Mouse (Mus musculus) neural tube, embryonic 13.5 days (tissue): ENCODE results near the gene Gm11060. TPM values are rescaled to one million over a fixed set of nuclear protein-coding genes. Genes with fewer than 3 reads are reported as not detected.
A peak's percentile ranks its signal among the peaks of the same experiment; 100 is the strongest.

Experiments
- ATAC-seq: fragments of 200-750 bp; cut with Nextera tagmentation; 2 replicates; pipeline ENCODE4 v1.8.0; 2017; ENCODE audit warnings: low read depth, mild to moderate bottlenecking, moderate TSS enrichment, moderate library complexity
- H3K27ac ChIP-seq: fragments of 300-500 bp; sonication (generic); replicated peaks from 2 replicates; pipeline ENCODE4 v1.5.1; 2015; ENCODE audit warnings: moderate library complexity, mild to moderate bottlenecking, inconsistent platforms
- H3K27me3 ChIP-seq: fragments of 300-500 bp; sonication (generic); 2 replicates; pipeline ENCODE4 v1.6.1; 2015; ENCODE audit warnings: mild to moderate bottlenecking, inconsistent platforms
- H3K36me3 ChIP-seq: fragments of 300-500 bp; sonication (generic); 2 replicates; pipeline ENCODE4 v1.6.1; 2015; ENCODE audit warnings: mild to moderate bottlenecking, inconsistent platforms
- H3K4me1 ChIP-seq: fragments of 300-500 bp; sonication (generic); replicated peaks from 2 replicates; pipeline ENCODE4 v1.6.1; 2015; ENCODE audit warnings: inconsistent platforms
- H3K4me2 ChIP-seq: fragments of 300-500 bp; sonication (generic); 2 replicates; pipeline ENCODE4 v1.6.1; 2015; ENCODE audit warnings: inconsistent platforms, mild to moderate bottlenecking, moderate library complexity
- H3K4me3 ChIP-seq: fragments of 300-500 bp; sonication (generic); 2 replicates; pipeline ENCODE4 v1.5.1; 2015; ENCODE audit warnings: mild to moderate bottlenecking, inconsistent platforms
- H3K9ac ChIP-seq: fragments of 300-500 bp; sonication (generic); 2 replicates; pipeline ENCODE4 v1.6.1; 2015; ENCODE audit warnings: moderate library complexity, mild to moderate bottlenecking, inconsistent platforms
- H3K9me3 ChIP-seq: fragments of 300-500 bp; sonication (generic); 2 replicates; pipeline ENCODE4 v1.6.1; 2016; ENCODE audit warnings: inconsistent platforms
- WGBS: fragments of 180-500 bp; shearing (Covaris S2); methylation state at CpG from one replicate; pipeline ENCODE4 v1.1.7; 2015; 5-methylcytosine and 5-hydroxymethylcytosine counted together
- polyA plus RNA-seq: library from polyadenylated mRNA; unstranded; fragments of >200 nt; fragmentation: Nextera tagmentation; extraction: Ambion mirVana; gene quantifications from 2 replicates; pipeline ENCODE4 v1.2.1, GENCODE M21; 2015

The Gm11060 gene
- polyA plus RNA-seq, 1 experiment from 2014 or later, result not detected

DNA sequence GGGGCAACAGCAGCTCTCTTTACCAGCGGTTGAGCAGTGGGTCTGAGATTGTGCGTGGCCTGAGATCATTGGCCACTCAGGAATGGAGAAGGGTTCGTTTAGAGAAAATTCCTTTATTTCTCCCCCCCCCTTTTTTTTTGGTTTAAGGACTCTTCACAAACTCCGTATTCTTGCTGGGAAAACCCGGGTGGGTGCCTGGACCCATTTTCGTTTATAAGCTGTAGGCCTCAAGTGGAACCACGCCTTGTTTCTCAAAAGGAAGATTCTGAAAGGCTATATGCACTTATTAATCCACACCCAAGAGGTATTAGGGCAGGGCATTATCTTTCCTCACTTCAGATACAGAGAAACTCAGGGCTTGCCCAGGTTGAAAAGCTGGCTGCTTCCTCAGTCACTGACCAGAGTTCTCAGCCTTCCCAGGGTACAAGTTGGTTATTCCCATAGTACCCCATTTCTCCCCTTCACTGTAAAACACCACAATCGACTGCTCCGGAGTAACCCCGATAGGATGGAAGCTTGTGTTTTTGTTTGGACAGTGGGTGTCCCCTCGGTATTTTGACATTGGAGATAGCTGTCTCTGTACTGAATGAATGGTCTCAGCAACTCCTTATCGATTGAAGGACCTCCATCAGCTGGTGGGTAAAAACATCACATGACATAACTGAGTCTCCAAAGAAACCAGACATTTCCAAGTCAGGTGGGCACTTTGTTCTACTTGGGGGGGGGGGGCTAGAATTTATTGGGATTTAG is 39.4 kb downstream of the Gm11060 start:
- no peak overlapping the region for H3K4me3 ChIP-seq
- H3K9ac ChIP-seq, result no peak overlapping the region
- no peak overlapping the region for H3K4me2 ChIP-seq
- H3K27ac ChIP-seq, result no peak overlapping the region
- H3K9me3 ChIP-seq, result no peaks in the 10 kb centered on the region
- H3K36me3 ChIP-seq, result no peaks in the 10 kb centered on the region
- H3K27me3 ChIP-seq, result peaks cover 100% of the 10 kb centered on the region
- WGBS, result 4% methylated on average over 12 of the region's 12 CpGs
- no peak for ATAC-seq
- peaks cover 22% of the 10 kb centered on the region for H3K4me1 ChIP-seq

DNA sequence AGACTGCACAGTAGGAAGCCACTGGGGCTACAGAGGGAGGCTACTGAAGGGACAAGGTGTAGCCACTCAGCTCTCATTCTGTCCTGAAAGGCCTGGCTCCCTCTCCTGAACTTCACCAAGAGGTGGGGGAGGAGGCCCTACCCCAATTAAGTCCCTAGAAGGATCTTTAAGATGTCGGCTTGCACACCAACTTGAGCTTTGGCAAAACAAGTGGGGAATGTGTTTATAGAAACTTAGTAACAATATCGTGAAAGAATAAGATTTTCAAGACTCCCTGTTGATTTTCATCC is 39.9 kb downstream of the Gm11060 start:
- Histone ChIP-seq H3K4me1 (peaks cover 17% of the 10 kb centered on the region), H3K9ac (no peak overlapping the region), H3K4me3 (no peak overlapping the region), H3K27me3 (peaks cover 100% of the 10 kb centered on the region), H3K9me3 (no peaks in the 10 kb centered on the region), H3K27ac (no peak overlapping the region), H3K36me3 (no peaks in the 10 kb centered on the region), H3K4me2 (no peak overlapping the region)
- WGBS, result 4% methylated on average over 2 of the region's 2 CpGs
- ATAC-seq, result no peak

DNA sequence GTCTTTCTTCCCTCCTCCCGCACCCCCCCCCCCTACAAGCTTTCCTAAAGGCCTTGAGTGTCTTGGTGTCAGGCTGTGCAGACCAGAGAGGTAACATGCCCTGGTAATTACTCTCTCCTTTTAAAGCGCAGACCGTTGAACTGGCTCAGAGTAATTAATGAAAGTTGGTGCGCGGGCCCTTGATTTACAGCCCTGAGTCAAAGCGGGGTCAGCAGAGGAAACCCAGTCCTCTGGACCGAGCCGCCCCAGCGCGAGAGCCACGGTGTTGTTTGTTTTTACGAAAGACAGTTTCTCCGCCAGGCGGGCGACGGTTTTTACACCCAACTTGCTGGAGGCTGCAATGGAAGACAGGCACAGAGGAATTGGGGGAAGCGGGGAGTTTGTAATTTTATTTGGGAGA is 40.5 kb downstream of the Gm11060 start:
- no peak overlapping the region for H3K4me2 ChIP-seq
- 0 out of 2 replicates have a peak, but pooled peaks have one; percentile 10 for ATAC-seq

DNA sequence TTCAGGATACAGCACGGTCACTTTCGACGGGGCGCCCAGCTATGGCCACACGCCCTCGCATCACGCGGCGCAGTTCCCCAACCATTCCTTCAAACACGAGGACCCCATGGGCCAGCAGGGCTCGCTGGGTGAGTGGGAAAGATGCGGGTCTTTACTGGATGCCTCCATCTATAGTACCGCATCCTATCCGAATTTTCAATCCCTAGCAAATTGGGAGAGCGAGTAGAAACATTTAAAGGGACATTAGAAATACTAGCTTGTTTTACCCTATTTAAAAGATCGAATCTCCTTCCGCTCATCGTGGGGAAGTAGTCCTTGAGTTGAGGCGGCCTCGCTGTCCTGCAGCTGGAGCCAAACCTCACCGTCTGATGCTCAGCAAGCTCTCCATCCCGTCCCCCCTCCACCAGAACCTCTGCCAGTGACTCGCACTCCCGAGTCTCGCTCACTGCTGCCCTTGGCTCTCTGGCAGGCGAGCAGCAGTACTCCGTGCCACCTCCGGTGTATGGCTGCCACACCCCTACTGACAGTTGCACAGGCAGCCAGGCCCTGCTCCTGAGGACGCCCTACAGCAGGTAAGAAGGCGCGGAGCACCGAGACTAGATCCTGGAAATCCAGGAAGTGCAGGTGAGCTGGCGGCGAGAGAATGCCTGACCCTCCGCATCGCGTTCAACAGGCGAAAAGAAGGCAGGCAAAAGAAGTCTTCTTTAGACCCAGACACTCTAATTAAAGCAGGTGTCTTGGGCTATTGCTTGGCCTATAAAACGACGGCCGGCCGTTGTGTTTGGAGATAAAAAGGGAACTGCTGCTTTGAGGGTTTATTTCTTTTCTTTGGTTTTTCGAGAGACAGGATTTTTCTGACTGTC is 41.3 kb downstream of the Gm11060 start:
- Histone ChIP-seq H3K4me3 (no peak overlapping the region), H3K9ac (no peak overlapping the region), H3K4me2 (no peak overlapping the region), H3K9me3 (no peaks in the 10 kb centered on the region), H3K27ac (no peak overlapping the region), H3K36me3 (no peaks in the 10 kb centered on the region), H3K4me1 (peaks cover 9% of the 10 kb centered on the region), H3K27me3 (peaks cover 100% of the 10 kb centered on the region)
- WGBS, result 1% methylated on average over 43 of the region's 43 CpGs
- no peak for ATAC-seq

More for the DNA sequence above, 40.5 kb downstream of the Gm11060 start:
- Histone ChIP-seq H3K36me3 (no peaks in the 10 kb centered on the region), H3K4me1 (peaks cover 11% of the 10 kb centered on the region), H3K4me3 (no peak overlapping the region), H3K9me3 (no peaks in the 10 kb centered on the region), H3K27ac (no peak overlapping the region), H3K27me3 (peaks cover 100% of the 10 kb centered on the region), H3K9ac (no peak overlapping the region)
- WGBS, result under 1% methylated on average over 17 of the region's 17 CpGs

DNA sequence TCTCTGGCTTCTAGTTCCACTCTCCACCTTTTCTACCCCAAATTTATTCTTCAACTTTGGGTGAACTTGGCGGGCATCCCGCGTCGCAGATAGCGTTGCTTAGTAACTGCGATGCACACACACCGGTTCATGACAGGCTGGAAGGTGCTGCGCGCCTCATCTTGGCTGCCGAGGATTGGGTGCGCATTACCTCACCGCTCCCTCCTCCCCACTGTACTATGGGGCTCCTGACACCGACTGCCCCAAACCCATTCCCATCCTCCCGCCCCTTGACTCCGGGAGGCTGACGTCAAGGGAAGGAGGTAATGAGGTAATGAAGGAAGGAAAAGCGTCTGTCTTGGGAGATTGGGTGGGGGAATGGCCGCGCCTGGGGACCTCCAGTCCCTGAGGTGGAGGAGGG is 42.5 kb downstream of the Gm11060 start:
- no peak overlapping the region for H3K27ac ChIP-seq
- H3K9ac ChIP-seq, result no peak overlapping the region
- H3K4me2 ChIP-seq, result no peak overlapping the region
- peaks cover 9% of the 10 kb centered on the region for H3K4me1 ChIP-seq
- H3K36me3 ChIP-seq, result no peaks in the 10 kb centered on the region
- under 1% methylated on average over 19 of the region's 19 CpGs for WGBS
- H3K27me3 ChIP-seq, result peaks cover 100% of the 10 kb centered on the region
- no peak for ATAC-seq
- no peaks in the 10 kb centered on the region for H3K9me3 ChIP-seq
- H3K4me3 ChIP-seq, result no peak overlapping the region

DNA sequence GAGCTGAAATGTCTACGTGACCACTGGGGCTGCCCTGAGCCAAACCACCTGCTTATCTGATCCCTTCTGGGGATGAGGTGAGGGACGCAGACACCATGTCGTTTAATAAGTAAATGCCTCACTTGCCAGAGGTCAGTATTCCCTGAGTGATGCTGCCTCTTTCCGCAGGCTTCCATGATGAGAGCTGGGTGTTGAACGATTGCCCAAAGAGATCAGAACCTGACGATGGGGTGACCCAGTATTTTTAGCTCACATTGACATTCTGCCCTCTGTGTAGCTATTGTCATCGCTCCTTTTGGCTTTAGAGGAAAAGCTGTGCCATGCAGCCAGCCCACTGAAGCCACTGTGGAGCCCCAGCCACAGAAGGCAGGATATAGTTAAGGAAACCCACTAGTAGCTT is 47.7 kb downstream of the Gm11060 start:
- peaks cover 76% of the 10 kb centered on the region for H3K27me3 ChIP-seq
- no peaks in the 10 kb centered on the region for H3K36me3 ChIP-seq
- ATAC-seq, result no peak
- no peaks in the 10 kb centered on the region for H3K9me3 ChIP-seq
- whole genome bisulfite sequencing, result 83% methylated on average over 7 of the region's 7 CpGs
- H3K9ac ChIP-seq, result no peak overlapping the region
- 0 out of 2 replicates have a peak, but pooled peaks cover under 1% of the 10 kb centered on the region for H3K4me1 ChIP-seq
- H3K4me3 ChIP-seq, result no peak overlapping the region
- no peak overlapping the region for H3K4me2 ChIP-seq
- no peak overlapping the region for H3K27ac ChIP-seq

DNA sequence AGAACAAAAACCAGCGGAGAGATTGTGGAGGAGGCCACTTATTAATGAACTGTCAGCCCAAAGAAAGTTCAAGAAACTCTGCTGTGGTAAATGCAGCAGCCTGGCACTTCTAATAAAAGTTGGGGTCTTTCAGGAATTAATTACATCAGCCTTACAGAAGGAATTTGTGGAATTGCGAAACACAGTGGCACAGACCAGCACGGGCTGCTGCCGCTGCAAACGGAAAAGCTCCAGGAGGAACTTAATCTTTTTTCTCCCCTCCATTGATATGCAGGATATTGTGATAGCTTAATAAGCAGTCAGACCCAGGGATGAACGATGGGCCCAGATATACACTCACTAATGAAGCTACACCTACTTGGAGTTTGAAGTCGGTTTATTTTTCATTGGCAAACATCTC is 49.6 kb downstream of the Gm11060 start:
- WGBS, result 73% methylated on average over 7 of the region's 7 CpGs
- no peaks in the 10 kb centered on the region for H3K4me1 ChIP-seq
- H3K4me2 ChIP-seq, result no peak overlapping the region
- H3K9me3 ChIP-seq, result no peaks in the 10 kb centered on the region
- no peaks in the 10 kb centered on the region for H3K36me3 ChIP-seq
- H3K27ac ChIP-seq, result no peak overlapping the region
- H3K27me3 ChIP-seq, result peaks cover 57% of the 10 kb centered on the region
- no peak for ATAC-seq
- no peak overlapping the region for H3K4me3 ChIP-seq
- no peak overlapping the region for H3K9ac ChIP-seq

Other genes with a start within 250 kb of the Gm11060 start
- 0.36 and 0.45 TPM in 2 replicates for gene Prrg4, start 242.1 kb upstream of the Gm11060 start, polyA plus RNA-seq
- 3.6 and 7.8 TPM in 2 replicates for gene Ccdc73, start 224.2 kb upstream of the Gm11060 start, polyA plus RNA-seq
- gene Eif3m, start 74.9 kb upstream of the Gm11060 start, polyA plus RNA-seq, result 207 and 223 TPM in 2 replicates
- 2.5 and 4.0 TPM in 2 replicates for gene Wt1, start 34.5 kb downstream of the Gm11060 start, polyA plus RNA-seq
- gene Them7, start 132.3 kb downstream of the Gm11060 start, polyA plus RNA-seq, result not detected in 2 replicates